In the genomic region with DNA sequence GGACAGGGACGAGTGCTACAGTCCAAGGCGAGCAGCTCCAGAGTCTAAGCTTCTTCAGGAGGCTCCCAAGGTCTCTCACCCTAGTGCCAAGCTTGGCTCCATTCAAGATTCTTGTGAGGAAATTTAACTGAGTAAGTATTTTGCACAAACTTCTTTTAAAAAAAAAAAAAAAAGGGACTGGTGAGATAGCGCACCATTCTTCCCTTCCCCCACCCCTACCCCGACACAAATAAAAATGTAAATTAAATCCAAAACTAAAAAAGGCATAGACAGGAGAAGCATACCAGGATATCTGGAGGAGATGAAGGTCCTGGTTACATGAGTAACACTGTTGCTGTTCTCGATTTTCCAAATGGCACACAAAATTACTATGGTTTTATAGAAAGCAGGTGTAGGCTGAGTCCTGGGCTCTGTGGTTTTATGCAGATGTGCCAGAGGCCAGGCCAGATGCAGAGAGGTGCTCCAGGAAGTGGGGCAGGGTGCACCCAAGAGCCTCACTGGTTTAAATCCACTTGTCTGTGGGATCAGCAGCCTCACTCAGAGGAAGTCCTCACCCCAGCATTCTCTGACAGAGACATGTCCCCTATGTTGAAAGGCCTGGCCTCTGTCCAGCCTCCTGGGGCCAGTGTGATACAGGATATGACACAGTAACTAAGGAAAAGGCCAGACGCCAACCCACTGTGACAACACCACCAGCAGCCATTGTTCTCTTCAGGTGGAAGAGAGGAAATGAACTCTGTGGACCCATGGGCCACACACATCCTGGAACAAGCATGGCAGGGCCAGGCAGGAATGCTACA, we compare ENCODE assay signal across 8 mouse cellular contexts. TPM values are rescaled to one million over a fixed set of nuclear protein-coding genes. Genes with fewer than 3 reads are reported as not detected.
DNase-seq lines count a peak whose midpoint lies in the region; ATAC-seq and TF ChIP-seq lines count a peak whose summit lies in the region.

No protein-coding gene starts in this region.

- 0 out of 2 replicates have a peak, but pooled peaks have one; percentile 62 for TF ChIP-seq EP300 in heart, postnatal 0 days (IDR thresholded peaks at IDR 0.05; ENCODE audit: low read depth)

- TF ChIP-seq POLR2A in brain, embryonic 14.5 days (IDR thresholded peaks at IDR 0.05; ENCODE audit: borderline replicate concordance, extremely low read depth, insufficient read depth, insufficient read length, poor library complexity, severe bottlenecking), result no peak

- peak overlapping the region; percentile 86 for H3K27ac ChIP-seq in heart, postnatal 0 days (ENCODE audit: low read depth)
- H3K27ac ChIP-seq in limb, embryonic 10.5 days, result peak overlapping the region; percentile 50; the same call in 1 of the 2 replicates
- no peak overlapping the region for H3K27ac ChIP-seq in forebrain, embryonic 15.5 days (replicated peaks)

- no peaks in the 10 kb centered on the region for H3K27me3 ChIP-seq in heart, postnatal 0 days (ENCODE audit: control insufficient read depth, insufficient read depth, low read length)
- no peaks in the 10 kb centered on the region for H3K27me3 ChIP-seq in limb, embryonic 10.5 days (ENCODE audit: low read depth, poor library complexity, severe bottlenecking)
- H3K27me3 ChIP-seq in forebrain, embryonic 15.5 days, result no peaks in the 10 kb centered on the region

- H3K9me3 ChIP-seq in heart, postnatal 0 days (replicated peaks; ENCODE audit: control insufficient read depth, low read length), result no peaks in the 10 kb centered on the region
- H3K9me3 ChIP-seq in limb, embryonic 10.5 days (replicated peaks), result no peaks in the 10 kb centered on the region
- H3K9me3 ChIP-seq in forebrain, embryonic 15.5 days, result no peaks in the 10 kb centered on the region

- 0 out of 2 replicates have a peak overlapping the region, but pooled peaks have one; percentile 2 for H3K9ac ChIP-seq in heart, postnatal 0 days (replicated peaks; ENCODE audit: low read depth, low read length)
- no peak overlapping the region for H3K9ac ChIP-seq in forebrain, embryonic 15.5 days (replicated peaks)

- no peak for TF ChIP-seq CTCF in brain, embryonic 14.5 days (IDR thresholded peaks at IDR 0.05; ENCODE audit: borderline replicate concordance, extremely low read depth, insufficient read depth, insufficient read length)
- no peak for TF ChIP-seq CTCF in heart, postnatal 0 days (IDR thresholded peaks at IDR 0.05; ENCODE audit: low read depth)

- peaks cover 56% of the 10 kb centered on the region for H3K4me1 ChIP-seq in heart, postnatal 0 days (ENCODE audit: control insufficient read depth, insufficient read depth)
- peaks cover 52% of the 10 kb centered on the region for H3K4me1 ChIP-seq in limb, embryonic 10.5 days
- H3K4me1 ChIP-seq in forebrain, embryonic 15.5 days, result peaks cover 19% of the 10 kb centered on the region

- 53% methylated on average over 6 of the region's 6 CpGs for WGBS in heart, postnatal 0 days
- 84% methylated on average over 6 of the region's 6 CpGs for WGBS in limb, embryonic 10.5 days
- WGBS in forebrain, embryonic 15.5 days, result 85% methylated on average over 6 of the region's 6 CpGs

- peak overlapping the region; percentile 10; the same call in 1 of the 2 replicates for H3K4me2 ChIP-seq in heart, postnatal 0 days (ENCODE audit: low read depth, low read length)
- no peak overlapping the region for H3K4me2 ChIP-seq in forebrain, embryonic 15.5 days (replicated peaks)

- no peak overlapping the region for H3K4me3 ChIP-seq in heart, postnatal 0 days (ENCODE audit: low read depth, low read length)
- H3K4me3 ChIP-seq in limb, embryonic 10.5 days, result no peak overlapping the region
- H3K4me3 ChIP-seq in forebrain, embryonic 15.5 days, result no peak overlapping the region

- ATAC-seq in heart, postnatal 0 days (ENCODE audit: insufficient read depth, low read depth), result peak; percentile 34
- no peak for ATAC-seq in megakaryocyte-erythroid progenitor cell, adult 5-6 weeks (replicated peaks; ENCODE audit: low FRiP score, low TSS enrichment, poor library complexity, severe bottlenecking)
- ATAC-seq in forebrain, embryonic 15.5 days (replicated peaks), result no peak

- DNase-seq in urinary bladder, postnatal 14 days (ENCODE audit: low spot score), result peak; percentile 71
- no peak for DNase-seq in urinary bladder, postnatal 25 days (ENCODE audit: low spot score)
- peak; percentile 29 for DNase-seq in brain, embryonic 14.5 days (ENCODE audit: low read depth)
- peak; percentile 78 for DNase-seq in heart, postnatal 0 days (ENCODE audit: low spot score)
- DNase-seq in limb, embryonic 10.5 days (ENCODE audit: low spot score), result no peak
- DNase-seq in mesoderm, embryonic 11.5 days (ENCODE audit: low read depth, low spot score), result peak; percentile 22

- no peaks in the 10 kb centered on the region for H3K36me3 ChIP-seq in heart, postnatal 0 days (replicated peaks; ENCODE audit: control insufficient read depth, insufficient read depth, low read length)
- 0 out of 2 replicates have a peak, but pooled peaks cover 3% of the 10 kb centered on the region for H3K36me3 ChIP-seq in limb, embryonic 10.5 days
- no peaks in the 10 kb centered on the region for H3K36me3 ChIP-seq in forebrain, embryonic 15.5 days

RNA-seq across cellular contexts. Expression of a gene that starts 5.0 kb away (rescaled TPM):
- 98.9 and 153 TPM in 2 replicates for polyA plus RNA-seq in brain, embryonic 14.5 days (2012; rRNA removed)
- total RNA-seq in heart, postnatal 0 days (2014; rRNA removed; ENCODE audit: low replicate concordance), result 14.1 and 20.3 TPM in 2 replicates
- 7.1 and 7.9 TPM in 2 replicates for polyA plus RNA-seq in heart, postnatal 0 days (2015; fragmentation: Nextera tagmentation; extraction: Ambion mirVana)
- polyA plus RNA-seq in limb, embryonic 10.5 days (2016; fragmentation: Nextera tagmentation; extraction: Ambion mirVana), result 17.0 and 18.2 TPM in 2 replicates
- total RNA-seq in megakaryocyte-erythroid progenitor cell, adult 5-6 weeks (2014; fragmentation: Nextera tagmentation), result 26.7 and 34.4 TPM in 2 replicates
- 8.0 and 12.4 TPM in 2 replicates for total RNA-seq in megakaryocyte-erythroid progenitor cell, adult 5-6 weeks (2017)
- 25.8 and 29.5 TPM in 2 replicates for polyA plus RNA-seq in forebrain, embryonic 15.5 days (2015; fragmentation: Nextera tagmentation; extraction: Ambion mirVana)

RNA-seq across cellular contexts. Expression of a gene that starts 23.2 kb away (rescaled TPM):
- 1.8 and 2.6 TPM in 2 replicates for polyA plus RNA-seq in brain, embryonic 14.5 days (2012; rRNA removed)
- 12.9 and 19.4 TPM in 2 replicates for total RNA-seq in heart, postnatal 0 days (2014; rRNA removed; ENCODE audit: low replicate concordance)
- 1.8 and 2.9 TPM in 2 replicates for polyA plus RNA-seq in heart, postnatal 0 days (2015; fragmentation: Nextera tagmentation; extraction: Ambion mirVana)
- 1.2 and 1.5 TPM in 2 replicates for polyA plus RNA-seq in limb, embryonic 10.5 days (2016; fragmentation: Nextera tagmentation; extraction: Ambion mirVana)
- 2.7 TPM in 1 of 2 replicates, not detected in the other for total RNA-seq in megakaryocyte-erythroid progenitor cell, adult 5-6 weeks (2014; fragmentation: Nextera tagmentation)
- 6.7 and 8.8 TPM in 2 replicates for total RNA-seq in megakaryocyte-erythroid progenitor cell, adult 5-6 weeks (2017)
- polyA plus RNA-seq in forebrain, embryonic 15.5 days (2015; fragmentation: Nextera tagmentation; extraction: Ambion mirVana), result 0.79 and 0.97 TPM in 2 replicates

RNA-seq across cellular contexts. Expression of a gene that starts 37.9 kb away (rescaled TPM):
- polyA plus RNA-seq in brain, embryonic 14.5 days (2012; rRNA removed), result 1.8 and 2.9 TPM in 2 replicates
- total RNA-seq in heart, postnatal 0 days (2014; rRNA removed; ENCODE audit: low replicate concordance), result 0.23 and 0.27 TPM in 2 replicates
- 2.2 and 4.5 TPM in 2 replicates for polyA plus RNA-seq in heart, postnatal 0 days (2015; fragmentation: Nextera tagmentation; extraction: Ambion mirVana)
- 2.6 and 3.1 TPM in 2 replicates for polyA plus RNA-seq in limb, embryonic 10.5 days (2016; fragmentation: Nextera tagmentation; extraction: Ambion mirVana)
- total RNA-seq in megakaryocyte-erythroid progenitor cell, adult 5-6 weeks (2014; fragmentation: Nextera tagmentation), result not detected in 2 replicates
- total RNA-seq in megakaryocyte-erythroid progenitor cell, adult 5-6 weeks (2017), result not detected in 2 replicates
- 1.9 and 3.6 TPM in 2 replicates for polyA plus RNA-seq in forebrain, embryonic 15.5 days (2015; fragmentation: Nextera tagmentation; extraction: Ambion mirVana)

Comparison
In these comparisons a context has a peak if more than half of its experiments do, and no peak if none do; other contexts are left out.
1. DNase-seq: peak in urinary bladder, postnatal 14 days (single experiment), brain, embryonic 14.5 days (single experiment), heart, postnatal 0 days (single experiment) and mesoderm, embryonic 11.5 days (single experiment); none in urinary bladder, postnatal 25 days (single experiment) and limb, embryonic 10.5 days (single experiment).